Mouse (Mus musculus) myocyte (in vitro differentiated cells): ENCODE measurements at regions not wholly inside any gene's neighbourhood (a gene's known extent, or its start where the extent isn't known, plus 50 kb on each side); places are given as distances from the start of the nearest gene placed in this dataset.

Experiments
- CEBPB ChIP-seq: IDR thresholded peaks from 2 replicates; pipeline ENCODE4 v1.6.1; 2011; ENCODE audit warnings: mild to moderate bottlenecking, moderate library complexity; ENCODE audit not compliant: poor library complexity, insufficient read depth, severe bottlenecking
- E2F4 ChIP-seq: IDR thresholded peaks from one replicate; pipeline ENCODE4 v1.6.1; 2011; ENCODE audit warnings: mild to moderate bottlenecking, control low read depth, moderate library complexity; ENCODE audit not compliant: insufficient read depth
- MAX ChIP-seq: IDR thresholded peaks from one replicate; pipeline ENCODE4 v1.6.1; 2011; ENCODE audit warnings: low read depth, mild to moderate bottlenecking, control low read depth
- MYOD1 ChIP-seq, 3 experiments: IDR thresholded peaks; one replicate each; pipeline ENCODE4 v1.6.1; 2011; ENCODE audit warnings: control low read depth in 2 of 3, low read depth in 2 of 3, mild to moderate bottlenecking in 2 of 3, moderate library complexity in 1 of 3; ENCODE audit not compliant: insufficient read length in 2 of 3, control insufficient read depth in 1 of 3
- MYOG ChIP-seq, 3 experiments: IDR thresholded peaks; one replicate each; pipeline ENCODE4 v1.6.1; 2011; ENCODE audit warnings: control low read depth in 2 of 3, low read depth in 2 of 3, mild to moderate bottlenecking in 2 of 3; ENCODE audit not compliant: insufficient read length in 2 of 3, control insufficient read depth in 1 of 3, insufficient read depth in 1 of 3
- POLR2A ChIP-seq: IDR thresholded peaks from one replicate; pipeline ENCODE4 v1.6.1; 2011; ENCODE audit warnings: low read depth, mild to moderate bottlenecking, control low read depth, moderate library complexity; ENCODE audit not compliant: insufficient read length
- POLR2AphosphoS2 ChIP-seq: IDR thresholded peaks from one replicate; pipeline ENCODE4 v1.6.1; 2011; ENCODE audit warnings: low read depth, control low read depth; ENCODE audit not compliant: insufficient read length
- REST ChIP-seq: IDR thresholded peaks from one replicate; pipeline ENCODE4 v1.6.1; 2011; ENCODE audit warnings: mild to moderate bottlenecking, control low read depth, moderate library complexity; ENCODE audit not compliant: insufficient read depth, insufficient read length
- TCF12 ChIP-seq: IDR thresholded peaks from one replicate; pipeline ENCODE4 v1.6.1; 2011; ENCODE audit warnings: mild to moderate bottlenecking, control low read depth; ENCODE audit not compliant: poor library complexity, insufficient read depth, severe bottlenecking
- TCF3 ChIP-seq: IDR thresholded peaks from one replicate; pipeline ENCODE4 v1.6.1; 2011; ENCODE audit warnings: low read depth, control low read depth; ENCODE audit not compliant: insufficient read length
- USF1 ChIP-seq: IDR thresholded peaks from one replicate; pipeline ENCODE4 v1.6.1; 2011; ENCODE audit warnings: low read depth, mild to moderate bottlenecking, control low read depth, moderate library complexity

DNA sequence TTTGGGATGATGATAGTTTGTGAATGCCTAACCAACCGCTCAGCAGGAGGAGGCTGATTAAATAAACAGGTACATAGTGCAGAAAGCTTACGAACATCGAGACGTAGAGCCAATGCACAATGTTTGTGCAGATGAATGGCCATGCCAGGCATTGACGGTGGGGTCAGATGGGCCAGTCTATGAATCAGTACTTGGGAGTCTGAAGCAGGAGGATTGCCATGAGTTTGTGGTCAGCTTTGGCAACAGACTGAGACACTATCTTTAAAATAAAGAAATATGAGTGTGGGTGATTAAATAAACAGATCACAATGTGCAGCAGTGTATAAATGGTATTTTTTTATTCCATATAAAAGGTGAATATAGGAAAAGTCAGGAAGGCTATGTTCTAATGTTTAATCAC, 90.4 kb upstream of the Zfp366 start:
- no peak for TF ChIP-seq POLR2A
- no peak for TF ChIP-seq E2F4
- no peak for TF ChIP-seq POLR2AphosphoS2
- no peak for TF ChIP-seq CEBPB
- no peak for TF ChIP-seq MAX
- no peak for TF ChIP-seq USF1
- TF ChIP-seq MYOD1 (IDR thresholded peaks at IDR 0.05; ENCODE audit: control insufficient read depth in 1 of 3, insufficient read length in 2 of 3, low read depth in 2 of 3), result no peak
- TF ChIP-seq TCF12, result no peak
- no peak for TF ChIP-seq MYOG (IDR thresholded peaks at IDR 0.05; ENCODE audit: control insufficient read depth in 1 of 3, insufficient read depth in 1 of 3, insufficient read length in 2 of 3, low read depth in 2 of 3)
- no peak for TF ChIP-seq TCF3
- TF ChIP-seq REST, result no peak
